Mouse (Mus musculus): Measurements from ENCODE around the gene Rbfox1.

GRCm38 (mm10) chr16:6242468-6242867, 357.3 kb downstream of the Rbfox1 start:
- TF ChIP-seq CTCF (IDR thresholded peaks at IDR 0.05; ENCODE audit: control insufficient read depth, insufficient read depth, insufficient read length) (no peak), USF1 (IDR thresholded peaks at IDR 0.05; ENCODE audit: low read depth) (no peak), FOSL1 (IDR thresholded peaks at IDR 0.05; ENCODE audit: insufficient read depth, low read length, poor library complexity, severe bottlenecking) (no peak), CEBPB (IDR thresholded peaks at IDR 0.05; ENCODE audit: low read depth) (no peak), MAX (IDR thresholded peaks at IDR 0.05) (no peak), MYOG (IDR thresholded peaks at IDR 0.05; ENCODE audit: control insufficient read depth, extremely low read depth, insufficient read length) (no peak)

All from C2C12 (cell line).